Mouse (Mus musculus) ovary, postnatal 10 days (tissue): ENCODE results near the gene Flt1.

ENCODE experiments used
- DNase-seq: peaks from one replicate; pipeline ENCODE4 v3.0.0; 2022; ENCODE audit warnings: low spot score

Gene Flt1

GRCm38 (mm10) chr5:147668637-147669344, 57.0 kb downstream of the Flt1 start:
- DNase-seq: no peak

- DNase-seq: no peak
Observed at GRCm38 (mm10) chr5:147665946-147666345, 59.9 kb downstream of the Flt1 start.

GRCm38 (mm10) chr5:147665381-147665780, 60.4 kb downstream of the Flt1 start:
- no peak for DNase-seq

GRCm38 (mm10) chr5:147659909-147660308, 65.9 kb downstream of the Flt1 start:
- no peak for DNase-seq

- no peak for DNase-seq
Observed at GRCm38 (mm10) chr5:147657882-147658855, 67.6 kb downstream of the Flt1 start.

- no peak for DNase-seq
Observed at GRCm38 (mm10) chr5:147655761-147656160, 70.0 kb downstream of the Flt1 start.

- no peak for DNase-seq
Observed at GRCm38 (mm10) chr5:147651233-147651632, 74.6 kb downstream of the Flt1 start.

GRCm38 (mm10) chr5:147646351-147646929, 79.4 kb downstream of the Flt1 start:
- no peak for DNase-seq

GRCm38 (mm10) chr5:147645001-147645645, 80.7 kb downstream of the Flt1 start:
- DNase-seq: peak; percentile 40

GRCm38 (mm10) chr5:147641452-147641851, 84.4 kb downstream of the Flt1 start:
- DNase-seq: no peak

- no peak for DNase-seq
Observed at GRCm38 (mm10) chr5:147639940-147640339, 85.9 kb downstream of the Flt1 start.

- no peak for DNase-seq
Observed at GRCm38 (mm10) chr5:147636676-147637075, 89.1 kb downstream of the Flt1 start.

GRCm38 (mm10) chr5:147635883-147636282, 89.9 kb downstream of the Flt1 start:
- no peak for DNase-seq

- no peak for DNase-seq
Observed at GRCm38 (mm10) chr5:147634016-147634415, 91.8 kb downstream of the Flt1 start.

- DNase-seq: no peak
Observed at GRCm38 (mm10) chr5:147632716-147633115, 93.1 kb downstream of the Flt1 start.

- no peak for DNase-seq
Observed at GRCm38 (mm10) chr5:147630426-147631290, 95.2 kb downstream of the Flt1 start.

GRCm38 (mm10) chr5:147626944-147627343, 98.9 kb downstream of the Flt1 start:
- no peak for DNase-seq

GRCm38 (mm10) chr5:147623747-147624146, 102.1 kb downstream of the Flt1 start:
- no peak for DNase-seq

- no peak for DNase-seq
Observed at GRCm38 (mm10) chr5:147620178-147620577, 105.6 kb downstream of the Flt1 start.

- DNase-seq: no peak
Observed at GRCm38 (mm10) chr5:147618243-147618642, 107.6 kb downstream of the Flt1 start.

GRCm38 (mm10) chr5:147616450-147616849, 109.4 kb downstream of the Flt1 start:
- DNase-seq: no peak
